Mouse (Mus musculus) lung, embryonic 16.5 days (tissue): ENCODE data around the gene Igf1r. TPM values are rescaled to one million over a fixed set of nuclear protein-coding genes. Genes with fewer than 3 reads are reported as not detected.
A peak's percentile ranks its signal among the peaks of the same experiment; 100 is the strongest.

Source experiments
- ATAC-seq: fragments of 200-750 bp; cut with Nextera tagmentation; 2 replicates; pipeline ENCODE4 v1.8.0; 2017; ENCODE audit warnings: low read depth, mild to moderate bottlenecking, moderate library complexity
- H3K27ac ChIP-seq: fragments of 300-500 bp; sonication (generic); 2 replicates; pipeline ENCODE4 v1.5.1; 2014; ENCODE audit warnings: mild to moderate bottlenecking, control low read depth, low read length
- H3K27me3 ChIP-seq: fragments of 300-500 bp; sonication (generic); 2 replicates; pipeline ENCODE4 v1.6.1; 2014; ENCODE audit warnings: low read depth, low read length, mixed read lengths; ENCODE audit not compliant: control insufficient read depth, insufficient read depth
- H3K36me3 ChIP-seq: fragments of 300-500 bp; sonication (generic); 2 replicates; pipeline ENCODE4 v1.6.1; 2014; ENCODE audit warnings: low read length; ENCODE audit not compliant: control insufficient read depth, insufficient read depth
- H3K4me1 ChIP-seq: fragments of 300-500 bp; sonication (generic); replicated peaks from 2 replicates; pipeline ENCODE4 v1.6.1; 2014; ENCODE audit warnings: low read length, mixed read lengths; ENCODE audit not compliant: control insufficient read depth, insufficient read depth
- H3K4me2 ChIP-seq: fragments of 300-500 bp; sonication (generic); 2 replicates; pipeline ENCODE4 v1.6.1; 2014; ENCODE audit warnings: low read depth, low read length, control low read depth
- H3K4me3 ChIP-seq: fragments of 300-500 bp; sonication (generic); 2 replicates; pipeline ENCODE4 v1.5.1; 2014; ENCODE audit warnings: mild to moderate bottlenecking, low read length, control low read depth
- H3K9ac ChIP-seq: fragments of 300-500 bp; sonication (generic); 2 replicates; pipeline ENCODE4 v1.6.1; 2014; ENCODE audit warnings: low read length, control low read depth
- H3K9me3 ChIP-seq: fragments of 300-500 bp; sonication (generic); 2 replicates; pipeline ENCODE4 v1.6.1; 2016; ENCODE audit warnings: low read length; ENCODE audit not compliant: control insufficient read depth
- WGBS: fragments of 180-500 bp; shearing (Covaris S2); extraction: QIAGEN DNeasy Blood & Tissue Kit; methylation state at CpG from one replicate; pipeline ENCODE4 v1.1.7; 2014; 5-methylcytosine and 5-hydroxymethylcytosine counted together
- polyA plus RNA-seq: library from polyadenylated mRNA; unstranded; fragments of >200 nt; fragmentation: Nextera tagmentation; extraction: Ambion mirVana; gene quantifications from 2 replicates; pipeline ENCODE4 v1.2.1, GENCODE M21; 2015

Gene Igf1r
- polyA plus RNA-seq, 1 experiment from 2014 or later, result 19.9 TPM

GRCm38 (mm10) chr7:67953764-67954242, 1.2 kb downstream of the Igf1r start:
- Histone ChIP-seq H3K27me3 (no peaks in the 10 kb centered on the region), H3K4me3 (peak overlapping the region; percentile 94), H3K4me2 (peak overlapping the region; percentile 81), H3K4me1 (peaks cover 38% of the 10 kb centered on the region), H3K9me3 (no peaks in the 10 kb centered on the region), H3K27ac (peak overlapping the region; percentile 100; the same call in 1 of the 2 replicates), H3K36me3 (no peaks in the 10 kb centered on the region), H3K9ac (peak overlapping the region; percentile 98)
- no peak for ATAC-seq
- WGBS, result 0% methylated on average over 22 of the region's 23 CpGs

- peak overlapping the region; percentile 3; the same call in 1 of the 2 replicates for H3K27ac ChIP-seq
- no peaks in the 10 kb centered on the region for H3K36me3 ChIP-seq
- ATAC-seq, result no peak
- H3K27me3 ChIP-seq, result no peaks in the 10 kb centered on the region
- H3K4me2 ChIP-seq, result peak overlapping the region; percentile 81
- H3K9me3 ChIP-seq, result no peaks in the 10 kb centered on the region
- WGBS, result 9% methylated on average over 10 of the region's 10 CpGs
- H3K4me1 ChIP-seq, result peaks cover 46% of the 10 kb centered on the region
- peak overlapping the region; percentile 94 for H3K4me3 ChIP-seq
- H3K9ac ChIP-seq, result peak overlapping the region; percentile 98
Observed at GRCm38 (mm10) chr7:67954591-67955185, 2.1 kb downstream of the Igf1r start.

- Histone ChIP-seq H3K27me3 (no peaks in the 10 kb centered on the region), H3K9ac (peak overlapping the region; percentile 98), H3K4me3 (peak overlapping the region; percentile 94), H3K4me1 (peaks cover 51% of the 10 kb centered on the region), H3K4me2 (peak overlapping the region; percentile 81), H3K9me3 (no peaks in the 10 kb centered on the region), H3K27ac (peak overlapping the region; percentile 3; the same call in 1 of the 2 replicates), H3K36me3 (no peaks in the 10 kb centered on the region)
- no peak for ATAC-seq
- 27% methylated on average over 5 of the region's 5 CpGs for WGBS
Observed at GRCm38 (mm10) chr7:67955276-67955675, 2.6 kb downstream of the Igf1r start.

GRCm38 (mm10) chr7:67957376-67957775, 4.7 kb downstream of the Igf1r start:
- H3K9ac ChIP-seq, result no peak overlapping the region
- H3K36me3 ChIP-seq, result no peaks in the 10 kb centered on the region
- H3K27ac ChIP-seq, result no peak overlapping the region
- no peak overlapping the region for H3K4me3 ChIP-seq
- 61% methylated on average over 6 of the region's 6 CpGs for WGBS
- peak; percentile 6; the same call in 1 of the 2 replicates for ATAC-seq
- no peaks in the 10 kb centered on the region for H3K27me3 ChIP-seq
- H3K4me2 ChIP-seq, result peak overlapping the region; percentile 4; the same call in 1 of the 2 replicates
- peaks cover 66% of the 10 kb centered on the region for H3K4me1 ChIP-seq
- H3K9me3 ChIP-seq, result no peaks in the 10 kb centered on the region

- no peak for ATAC-seq
- Histone ChIP-seq H3K4me1 (peaks cover 66% of the 10 kb centered on the region), H3K27me3 (no peaks in the 10 kb centered on the region), H3K4me3 (peak overlapping the region; percentile 19; the same call in 1 of the 2 replicates), H3K36me3 (no peaks in the 10 kb centered on the region), H3K9me3 (no peaks in the 10 kb centered on the region), H3K4me2 (peak overlapping the region; percentile 32), H3K27ac (no peak overlapping the region), H3K9ac (peak overlapping the region; percentile 23; the same call in 1 of the 2 replicates)
- WGBS, result 20% methylated on average over 18 of the region's 18 CpGs
Observed at GRCm38 (mm10) chr7:67958045-67958444, 5.4 kb downstream of the Igf1r start.

- no peak for ATAC-seq
- Histone ChIP-seq H3K4me2 (no peak overlapping the region), H3K36me3 (no peaks in the 10 kb centered on the region), H3K4me1 (peaks cover 58% of the 10 kb centered on the region), H3K27ac (no peak overlapping the region), H3K27me3 (no peaks in the 10 kb centered on the region), H3K9me3 (no peaks in the 10 kb centered on the region), H3K4me3 (no peak overlapping the region), H3K9ac (no peak overlapping the region)
- 48% methylated on average over 9 of the region's 9 CpGs for WGBS
Observed at GRCm38 (mm10) chr7:67960701-67961100, 8.1 kb downstream of the Igf1r start.

- ATAC-seq, result peak; percentile 54
Observed at GRCm38 (mm10) chr7:67961567-67962267, 9.1 kb downstream of the Igf1r start.

GRCm38 (mm10) chr7:67963691-67964090, 11.1 kb downstream of the Igf1r start:
- no peaks in the 10 kb centered on the region for H3K9me3 ChIP-seq
- H3K9ac ChIP-seq, result no peak overlapping the region
- no peak overlapping the region for H3K4me3 ChIP-seq
- 77% methylated on average over 3 of the region's 3 CpGs for WGBS
- H3K27ac ChIP-seq, result no peak overlapping the region
- peaks cover 53% of the 10 kb centered on the region for H3K4me1 ChIP-seq
- H3K4me2 ChIP-seq, result no peak overlapping the region
- no peaks in the 10 kb centered on the region for H3K27me3 ChIP-seq
- no peaks in the 10 kb centered on the region for H3K36me3 ChIP-seq
- no peak for ATAC-seq

More at GRCm38 (mm10) chr7:67961567-67962267, 9.1 kb downstream of the Igf1r start:
- Histone ChIP-seq H3K9me3 (no peaks in the 10 kb centered on the region), H3K27ac (no peak overlapping the region), H3K27me3 (no peaks in the 10 kb centered on the region), H3K9ac (no peak overlapping the region), H3K36me3 (no peaks in the 10 kb centered on the region), H3K4me1 (peaks cover 61% of the 10 kb centered on the region), H3K4me3 (no peak overlapping the region), H3K4me2 (no peak overlapping the region)
- WGBS, result 10% methylated on average over 14 of the region's 14 CpGs

- WGBS, result 47% methylated on average over 12 of the region's 12 CpGs
- no peak overlapping the region for H3K4me2 ChIP-seq
- H3K9me3 ChIP-seq, result no peaks in the 10 kb centered on the region
- H3K36me3 ChIP-seq, result no peaks in the 10 kb centered on the region
- peaks cover 57% of the 10 kb centered on the region for H3K4me1 ChIP-seq
- no peak overlapping the region for H3K4me3 ChIP-seq
- H3K9ac ChIP-seq, result no peak overlapping the region
- ATAC-seq, result peak; percentile 53; the same call in 1 of the 2 replicates
- H3K27ac ChIP-seq, result no peak overlapping the region
- no peaks in the 10 kb centered on the region for H3K27me3 ChIP-seq
Observed at GRCm38 (mm10) chr7:67968394-67968793, 15.8 kb downstream of the Igf1r start.
